Mouse (Mus musculus) ES-E14 (cell line): Measurements from ENCODE around the gene Repin1.

Source experiments
- HCFC1 ChIP-seq: IDR thresholded peaks from 2 replicates; pipeline ENCODE4 v1.6.1; 2012; ENCODE audit warnings: low read length, inconsistent platforms, borderline replicate concordance; ENCODE audit not compliant: insufficient read depth
- ZC3H11A ChIP-seq: IDR thresholded peaks from 2 replicates; pipeline ENCODE4 v1.6.1; 2012; ENCODE audit warnings: low read depth, mild to moderate bottlenecking, inconsistent platforms, low read length, borderline replicate concordance

DNA sequence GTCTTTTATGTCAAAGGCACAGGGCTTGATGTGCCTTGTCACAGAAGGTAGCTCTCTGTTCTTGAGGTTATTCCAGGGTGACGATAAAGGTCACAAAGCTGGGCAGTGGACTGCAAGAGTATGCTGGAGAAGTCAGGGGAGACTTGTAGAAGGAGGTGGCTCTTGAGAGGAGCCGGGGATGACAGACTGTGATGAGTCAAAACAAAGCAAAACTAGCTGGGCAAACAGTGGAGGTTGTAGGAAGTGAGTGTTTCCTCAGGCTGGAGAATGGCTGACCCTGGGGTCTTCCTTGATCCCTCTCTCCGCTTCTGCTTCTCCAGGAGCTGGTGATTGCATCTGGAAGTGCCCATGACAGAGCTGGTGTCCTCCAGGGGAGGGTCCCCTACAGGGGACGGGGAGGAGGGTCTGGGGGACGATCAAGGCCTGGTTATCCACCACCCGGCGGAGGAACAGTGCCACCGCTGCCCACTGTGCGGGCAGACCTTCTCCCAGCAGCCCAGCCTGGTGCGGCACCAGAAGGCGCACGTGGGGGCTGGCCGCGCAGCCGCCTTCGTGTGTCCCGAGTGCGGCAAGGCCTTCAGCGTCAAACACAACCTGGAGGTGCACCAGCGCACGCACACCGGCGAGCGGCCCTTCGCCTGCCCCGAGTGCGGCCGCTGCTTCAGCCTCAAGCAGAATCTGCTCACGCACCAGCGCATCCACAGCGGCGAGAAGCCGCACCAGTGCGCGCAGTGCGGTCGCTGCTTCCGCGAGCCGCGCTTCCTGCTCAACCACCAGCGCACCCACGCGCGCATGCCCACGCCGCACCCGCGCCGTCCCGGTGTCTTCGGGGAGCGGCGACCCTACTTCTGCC, 35.4 kb downstream of the Repin1 start:
- no peak for TF ChIP-seq HCFC1
- no peak for TF ChIP-seq ZC3H11A
